Mouse (Mus musculus): ENCODE data around the gene Abcd1.

Gene Abcd1

DNA sequence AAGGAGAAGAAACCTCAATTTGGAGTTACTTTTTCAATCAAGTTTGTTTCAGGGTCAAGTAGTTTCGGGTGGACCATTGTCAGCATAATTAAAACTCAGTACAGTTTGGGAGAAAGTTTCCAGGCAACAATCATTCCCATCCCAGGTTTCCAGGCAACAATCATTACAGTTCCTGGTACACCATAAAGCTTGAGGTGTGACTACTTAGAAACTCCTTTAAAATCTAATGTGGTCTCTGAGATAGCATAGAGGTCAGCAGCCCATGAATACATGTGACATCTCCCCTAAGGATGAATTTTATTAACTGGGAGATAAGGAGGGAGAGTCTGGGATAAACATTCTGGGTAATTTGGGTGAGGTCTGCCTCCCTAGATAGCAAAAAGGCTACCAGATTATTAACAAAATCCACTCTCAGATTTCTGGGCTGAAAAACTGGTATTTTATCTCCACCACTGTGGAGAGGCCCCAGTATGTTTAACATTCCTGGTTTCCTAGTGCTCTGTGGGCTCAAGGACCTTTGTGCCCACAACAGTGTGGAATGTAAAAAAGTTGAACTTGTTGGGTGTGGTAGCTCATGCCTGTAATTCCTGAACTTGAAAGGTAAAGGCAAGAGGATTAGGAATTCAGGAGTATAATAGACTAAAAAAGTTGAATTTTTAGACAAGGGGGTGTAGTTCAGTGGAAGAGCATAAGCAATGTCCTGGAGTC is 28.5 kb downstream of the Abcd1 start:
- no peak for DNase-seq

DNA sequence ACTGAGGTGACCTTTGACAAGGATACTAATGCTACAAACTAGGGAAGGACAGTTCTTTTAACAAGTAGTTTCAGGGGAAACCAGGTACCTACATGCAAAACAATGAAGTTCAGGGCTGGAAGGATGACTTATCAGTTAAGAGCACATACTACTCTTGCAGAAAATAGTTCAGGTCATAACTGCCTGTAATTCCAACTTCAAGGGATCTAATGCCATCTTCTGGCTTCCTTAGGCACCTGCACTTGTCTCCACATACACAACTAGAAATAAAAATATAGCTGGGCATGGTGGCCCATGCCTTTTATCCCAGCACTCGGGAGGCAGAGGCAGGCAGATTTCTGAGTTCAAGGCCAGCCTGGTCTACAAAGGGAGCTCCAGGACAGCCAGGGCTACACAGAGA is 32.6 kb downstream of the Abcd1 start:
- no peak for DNase-seq

DNA sequence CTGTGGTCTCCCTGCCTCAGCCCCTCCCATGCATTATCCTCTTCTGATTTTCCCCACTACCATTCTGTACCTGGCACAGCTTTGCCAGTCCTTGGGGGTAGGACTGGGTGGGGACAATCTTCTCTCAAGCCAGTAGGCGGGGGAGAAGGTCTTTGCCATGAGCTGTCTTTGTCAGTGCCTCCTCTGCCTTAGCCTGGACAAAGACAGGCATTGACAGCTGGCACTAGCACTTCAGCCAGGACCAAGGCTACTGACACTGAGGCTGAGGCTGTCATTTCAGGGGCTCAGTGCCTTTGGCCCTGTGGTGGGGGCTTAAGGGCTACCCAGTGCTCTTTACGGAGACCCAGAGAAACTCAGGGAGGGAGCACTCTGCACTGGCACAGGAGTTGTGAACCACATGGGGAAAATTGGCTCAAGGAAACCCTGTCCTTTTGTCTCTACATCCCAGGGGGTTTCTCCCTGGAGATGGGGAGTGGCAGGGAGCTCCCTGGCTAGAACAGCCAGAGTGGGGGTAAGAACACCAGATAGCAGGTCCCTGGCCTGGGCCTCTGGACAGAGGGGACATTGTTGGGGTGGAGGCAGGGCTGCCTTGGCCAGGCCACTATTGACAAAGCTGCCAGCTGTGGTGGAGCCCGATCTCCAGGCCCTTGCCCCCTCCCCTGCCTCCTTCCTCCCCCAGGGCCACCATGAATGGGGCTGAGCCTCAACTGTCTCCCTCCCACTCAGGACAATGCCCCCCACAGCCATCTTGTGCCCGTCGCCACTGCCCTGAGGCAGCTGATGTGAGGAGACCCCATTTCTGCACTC is 40.1 kb downstream of the Abcd1 start, which contains the start of gene Plxnb3:
Gene Plxnb3 (plus strand): TSS at position 757 of the 807 bp plus-strand sequence.
- no peak for DNase-seq

DNA sequence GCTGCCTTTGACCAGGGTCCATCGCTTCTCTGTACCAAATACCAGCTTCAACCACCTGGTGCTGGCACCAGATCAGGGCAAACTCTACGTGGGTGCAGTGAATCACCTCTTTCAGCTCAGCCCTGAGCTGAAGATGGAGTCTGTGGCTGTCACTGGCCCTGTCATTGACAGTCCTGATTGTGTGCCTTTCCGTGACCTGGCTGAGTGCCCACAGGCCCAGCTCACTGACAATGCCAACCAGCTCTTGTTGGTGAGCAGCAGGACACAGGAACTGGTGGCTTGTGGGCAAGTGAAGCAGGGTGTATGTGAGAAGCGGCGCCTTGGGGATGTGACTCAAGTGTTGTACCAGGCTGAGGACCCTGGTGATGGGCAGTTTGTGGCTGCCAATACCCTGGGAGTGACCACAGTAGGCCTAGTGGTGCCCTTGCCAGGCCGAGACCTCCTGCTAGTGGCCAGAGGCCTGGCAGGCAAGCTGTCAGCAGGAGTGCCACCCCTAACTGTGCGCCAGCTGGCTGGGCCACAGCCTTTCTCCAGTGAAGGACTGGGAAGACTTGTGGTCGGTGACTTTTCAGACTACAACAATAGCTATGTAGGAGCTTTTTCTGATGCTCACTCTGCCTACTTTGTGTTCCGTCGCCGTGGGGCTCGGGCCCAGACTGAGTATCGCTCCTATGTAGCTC is 42.4 kb downstream of the Abcd1 start:
- DNase-seq, result no peak

DNA sequence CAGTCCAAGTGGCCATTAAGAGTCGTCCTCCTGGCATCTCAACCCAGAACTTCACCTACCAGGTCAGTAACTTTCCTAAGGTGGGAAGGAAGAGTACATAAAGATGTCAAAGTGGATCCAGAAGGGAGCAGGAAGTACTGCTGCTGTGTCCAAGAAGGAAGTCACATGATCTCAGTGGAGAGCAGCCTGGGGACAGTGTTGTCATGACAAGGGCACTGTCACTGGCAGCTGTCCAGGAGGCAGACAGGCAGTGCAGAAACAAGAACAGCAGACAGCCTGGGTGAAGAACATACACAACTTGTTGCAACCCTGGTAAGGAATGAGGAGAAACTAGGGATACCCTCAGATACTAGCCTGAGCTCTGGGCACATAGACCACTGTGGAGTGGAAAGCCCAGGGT is 48.9 kb downstream of the Abcd1 start:
- peak; percentile 58 for DNase-seq

- no peak for DNase-seq
Observed at GRCm38 (mm10) chrX:73767267-73767666, 50.9 kb downstream of the Abcd1 start.

- DNase-seq, result no peak
Observed at GRCm38 (mm10) chrX:73774168-73774760, 57.9 kb downstream of the Abcd1 start, which contains the start of gene Srpk3. TSS of gene Srpk3 (plus strand) at chrX:73774405.

GRCm38 (mm10) chrX:73774802-73775483 is 58.5 kb downstream of the Abcd1 start:
- DNase-seq, result no peak

DNA sequence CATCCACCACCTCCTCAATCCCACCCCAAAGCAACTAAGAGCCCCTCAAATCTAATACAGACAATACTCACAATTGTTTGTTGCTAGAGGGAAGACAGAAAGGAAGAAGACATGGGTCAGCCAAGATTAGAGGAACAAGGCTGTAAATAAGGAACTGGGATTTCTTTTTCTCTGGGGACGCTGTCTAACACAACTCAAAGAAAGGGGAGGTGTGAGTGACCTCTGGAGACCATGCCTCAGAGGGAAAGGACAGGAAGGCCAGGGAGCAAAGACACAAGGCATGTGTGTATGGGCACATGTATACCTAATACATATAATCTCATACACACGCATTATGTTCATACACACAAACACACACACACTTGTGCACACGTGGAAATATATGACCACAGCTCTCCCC is 65.8 kb downstream of the Abcd1 start:
- no peak for DNase-seq

GRCm38 (mm10) chrX:73785666-73786065 is 69.3 kb downstream of the Abcd1 start:
- DNase-seq, result peak; percentile 27

DNA sequence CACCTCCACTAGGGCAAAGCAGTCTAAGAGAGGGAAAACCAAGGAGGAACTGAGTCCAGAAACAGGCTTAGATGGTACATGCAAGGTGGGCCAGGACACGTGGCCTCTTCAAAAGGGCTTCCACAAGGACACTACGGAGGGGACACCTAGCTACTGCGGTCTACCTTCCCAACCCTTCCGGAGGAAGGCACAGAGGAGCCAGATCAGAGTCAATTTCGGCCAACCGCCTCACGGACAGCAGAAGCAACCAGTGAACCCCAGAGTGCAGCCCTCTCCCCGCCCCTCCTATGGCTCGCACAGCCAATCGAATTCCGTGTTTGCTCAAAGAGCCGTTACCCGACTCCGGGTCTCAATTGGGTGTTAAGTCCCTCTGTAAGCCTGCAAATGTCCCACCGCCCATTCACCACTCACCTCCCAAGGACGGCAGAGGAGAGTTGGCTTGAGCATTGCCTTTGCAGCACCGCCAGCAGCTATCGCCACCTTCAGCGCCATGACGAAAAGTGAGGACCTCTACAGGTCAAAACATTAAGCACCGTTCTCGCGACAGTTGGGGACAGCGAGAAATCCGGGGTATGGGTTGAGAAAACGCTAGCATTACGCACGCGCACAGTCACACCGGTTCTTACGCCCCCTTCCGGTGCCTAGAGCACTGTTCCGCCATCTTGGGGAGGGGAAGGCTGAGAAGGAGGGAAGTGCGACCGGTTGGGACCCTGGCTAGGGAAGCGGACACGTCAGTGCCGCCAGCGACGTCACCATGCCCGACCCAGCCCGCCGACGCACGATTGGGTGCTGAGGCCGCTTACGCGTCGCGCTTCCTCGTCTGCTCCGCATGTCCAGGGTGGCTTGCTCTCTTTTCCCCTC is 70.2 kb downstream of the Abcd1 start, which contains the start of the genes Idh3g and Ssr4:
Gene Idh3g (minus strand): TSS at position 534 of the 861 bp plus-strand sequence.
Gene Ssr4 (plus strand): TSS at position 665 of the 861 bp plus-strand sequence.
- DNase-seq, result peak; percentile 94

DNA sequence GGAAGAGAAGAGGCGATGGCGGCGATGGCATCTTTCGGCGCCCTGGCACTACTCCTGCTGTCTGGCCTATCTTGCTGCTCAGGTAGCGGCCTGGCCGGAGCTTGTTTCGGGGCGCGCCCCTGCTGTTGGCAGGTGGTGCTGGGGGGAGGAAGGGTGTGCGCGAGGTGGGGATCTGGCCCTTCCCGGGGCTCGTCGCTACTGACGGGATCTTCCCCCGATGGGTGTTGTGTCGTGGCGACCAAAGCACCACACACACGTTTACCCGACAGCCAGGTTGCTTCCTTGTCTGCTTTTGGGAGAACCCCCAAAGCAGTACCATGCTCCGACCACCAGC is 70.8 kb downstream of the Abcd1 start:
- no peak for DNase-seq
